In the genomic region with DNA sequence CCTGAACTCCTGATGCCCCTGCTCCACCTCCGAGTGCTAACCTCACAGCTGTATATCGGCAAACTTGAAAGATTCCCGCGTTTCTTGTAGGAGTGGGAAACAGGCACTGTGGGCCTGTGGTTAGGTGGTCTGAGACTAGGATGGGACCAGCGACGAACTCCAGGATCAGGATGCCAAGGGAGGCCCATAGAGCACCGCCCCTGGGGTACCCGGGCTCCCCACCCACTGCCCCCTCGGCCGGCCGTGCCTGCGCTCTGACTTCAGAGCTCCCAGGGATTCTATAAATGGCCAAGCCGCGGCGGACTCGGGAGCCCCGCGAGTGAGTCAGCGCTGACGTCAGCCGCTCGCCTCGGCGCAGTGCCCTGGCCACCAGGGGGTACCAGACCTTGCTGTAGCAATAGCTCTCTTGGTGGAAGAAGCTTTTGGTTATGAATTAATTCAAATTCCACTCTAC, we compare ENCODE assay signal across 8 mouse cellular contexts. TPM values are rescaled to one million over a fixed set of nuclear protein-coding genes. Genes with fewer than 3 reads are reported as not detected.
A peak's percentile ranks its signal among the peaks of the same experiment; 100 is the strongest.
DNase-seq lines count a peak whose midpoint lies in the region; ATAC-seq lines count a peak whose summit lies in the region.

No protein-coding gene starts in this region.

- peak; percentile 96 for ATAC-seq in erythroblast, adult 5-6 weeks (replicated peaks; ENCODE audit: low FRiP score, poor library complexity, severe bottlenecking)
- ATAC-seq in heart, embryonic 11.5 days (replicated peaks; ENCODE audit: insufficient number of reproducible peaks, low FRiP score, low TSS enrichment): peak; percentile 62
- ATAC-seq in kidney, embryonic 15.5 days (replicated peaks; ENCODE audit: low FRiP score): peak; percentile 76
- ATAC-seq in liver, embryonic 13.5 days (ENCODE audit: low read depth): peak; percentile 83
- ATAC-seq in stomach, embryonic 14.5 days (ENCODE audit: insufficient number of reproducible peaks, insufficient read depth, low FRiP score, low read depth): peak; percentile 75; the same call in 1 of the 2 replicates

- peak overlapping the region; percentile 86 for H3K4me2 ChIP-seq in heart, embryonic 11.5 days
- H3K4me2 ChIP-seq in kidney, embryonic 15.5 days: peak overlapping the region; percentile 79
- peak overlapping the region; percentile 77 for H3K4me2 ChIP-seq in liver, embryonic 13.5 days
- peak overlapping the region; percentile 62 for H3K4me2 ChIP-seq in stomach, embryonic 14.5 days (replicated peaks; ENCODE audit: low read depth, low read length)

- no peaks in the 10 kb centered on the region for H3K9me3 ChIP-seq in heart, embryonic 11.5 days (replicated peaks; ENCODE audit: control insufficient read depth, low read length)
- H3K9me3 ChIP-seq in kidney, embryonic 15.5 days (replicated peaks): no peaks in the 10 kb centered on the region
- H3K9me3 ChIP-seq in liver, embryonic 13.5 days (replicated peaks): no peaks in the 10 kb centered on the region
- H3K9me3 ChIP-seq in stomach, embryonic 14.5 days (ENCODE audit: control insufficient read depth, low read depth, low read length): no peaks in the 10 kb centered on the region

- H3K9ac ChIP-seq in heart, embryonic 11.5 days (ENCODE audit: low read depth, low read length): peak overlapping the region; percentile 76
- H3K9ac ChIP-seq in kidney, embryonic 15.5 days: peak overlapping the region; percentile 53
- peak overlapping the region; percentile 71 for H3K9ac ChIP-seq in liver, embryonic 13.5 days
- H3K9ac ChIP-seq in stomach, embryonic 14.5 days (replicated peaks; ENCODE audit: low read depth, low read length): 0 out of 2 replicates have a peak overlapping the region, but pooled peaks have one; percentile 40

- H3K4me1 ChIP-seq in heart, embryonic 11.5 days (ENCODE audit: control insufficient read depth, insufficient read depth, low read length): peaks cover 10% of the 10 kb centered on the region; the same call in 1 of the 2 replicates
- H3K4me1 ChIP-seq in kidney, embryonic 15.5 days: peaks cover 19% of the 10 kb centered on the region
- H3K4me1 ChIP-seq in liver, embryonic 13.5 days (replicated peaks): peaks cover 18% of the 10 kb centered on the region
- H3K4me1 ChIP-seq in stomach, embryonic 14.5 days (ENCODE audit: control insufficient read depth, insufficient read depth, low read length): peaks cover 6% of the 10 kb centered on the region; the same call in 1 of the 2 replicates

- H3K4me3 ChIP-seq in heart, embryonic 11.5 days (ENCODE audit: low read depth, low read length): peak overlapping the region; percentile 41
- H3K4me3 ChIP-seq in kidney, embryonic 15.5 days (replicated peaks): peak overlapping the region; percentile 46
- H3K4me3 ChIP-seq in liver, embryonic 13.5 days (replicated peaks): peak overlapping the region; percentile 52
- peak overlapping the region; percentile 28 for H3K4me3 ChIP-seq in stomach, embryonic 14.5 days (ENCODE audit: low read depth, low read length)

- peak overlapping the region; percentile 67; the same call in 1 of the 2 replicates for H3K27ac ChIP-seq in heart, embryonic 11.5 days (ENCODE audit: low read depth, low read length)
- H3K27ac ChIP-seq in kidney, embryonic 15.5 days: no peak overlapping the region
- H3K27ac ChIP-seq in liver, embryonic 13.5 days: no peak overlapping the region
- H3K27ac ChIP-seq in stomach, embryonic 14.5 days (ENCODE audit: low read length): no peak overlapping the region

- 1% methylated on average over 24 of the region's 24 CpGs for WGBS in heart, embryonic 11.5 days (ENCODE audit: insufficient replicate concordance)
- 2% methylated on average over 24 of the region's 24 CpGs for WGBS in kidney, embryonic 15.5 days
- WGBS in liver, embryonic 13.5 days (ENCODE audit: insufficient replicate concordance): 2% methylated on average over 24 of the region's 24 CpGs
- WGBS in stomach, embryonic 14.5 days: 1% methylated on average over 24 of the region's 24 CpGs

- peaks cover 9% of the 10 kb centered on the region; the same call in 1 of the 2 replicates for H3K27me3 ChIP-seq in heart, embryonic 11.5 days (ENCODE audit: control insufficient read depth, insufficient read depth, low read length)
- peaks cover 41% of the 10 kb centered on the region for H3K27me3 ChIP-seq in kidney, embryonic 15.5 days
- peaks cover 67% of the 10 kb centered on the region for H3K27me3 ChIP-seq in liver, embryonic 13.5 days
- H3K27me3 ChIP-seq in stomach, embryonic 14.5 days (ENCODE audit: control insufficient read depth, insufficient read depth, low read length): peaks cover 11% of the 10 kb centered on the region

- DNase-seq in CD4-positive helper T cell, adult 2 months (ENCODE audit: low read depth, low spot score): peak; percentile 85
- peak; percentile 88 for DNase-seq in brain, adult 2 months (ENCODE audit: low read depth, low spot score)
- peak; percentile 78 for DNase-seq in liver, embryonic 13.5 days
- peak; percentile 81 to 89 for DNase-seq in natural killer cell, adult 2 months (ENCODE audit: low spot score in 2 of 2)

- H3K36me3 ChIP-seq in heart, embryonic 11.5 days (ENCODE audit: control insufficient read depth, insufficient read depth, low read length): no peaks in the 10 kb centered on the region
- no peaks in the 10 kb centered on the region for H3K36me3 ChIP-seq in kidney, embryonic 15.5 days
- H3K36me3 ChIP-seq in liver, embryonic 13.5 days: no peaks in the 10 kb centered on the region
- H3K36me3 ChIP-seq in stomach, embryonic 14.5 days (ENCODE audit: control insufficient read depth, insufficient read depth, low read length): no peaks in the 10 kb centered on the region

RNA-seq across cellular contexts. Expression of gene Cnn1, which starts 3.1 kb away (rescaled TPM):
- total RNA-seq in erythroblast, adult 5-6 weeks (2015; ENCODE audit: low replicate concordance): not detected in 2 replicates
- total RNA-seq in erythroblast, adult 5-6 weeks (2017; ENCODE audit: low replicate concordance): not detected in 2 replicates
- polyA plus RNA-seq in heart, embryonic 11.5 days (2014; fragmentation: Nextera tagmentation; extraction: Ambion mirVana): 388 and 445 TPM in 2 replicates
- polyA plus RNA-seq in kidney, embryonic 15.5 days (2015; fragmentation: Nextera tagmentation; extraction: Ambion mirVana): 11.1 and 40.8 TPM in 2 replicates
- 1.9 and 3.6 TPM in 2 replicates for polyA plus RNA-seq in liver, embryonic 13.5 days (2015; fragmentation: Nextera tagmentation; extraction: Ambion mirVana)
- polyA plus RNA-seq in stomach, embryonic 14.5 days (2014; fragmentation: Nextera tagmentation; extraction: Ambion mirVana): 443 and 466 TPM in 2 replicates

RNA-seq across cellular contexts. Expression of gene Ecsit, which starts 10.6 kb away (rescaled TPM):
- total RNA-seq in erythroblast, adult 5-6 weeks (2015; ENCODE audit: low replicate concordance): 1.9 and 3.3 TPM in 2 replicates
- 3.5 and 4.2 TPM in 2 replicates for total RNA-seq in erythroblast, adult 5-6 weeks (2017; ENCODE audit: low replicate concordance)
- polyA plus RNA-seq in heart, embryonic 11.5 days (2014; fragmentation: Nextera tagmentation; extraction: Ambion mirVana): 48.4 and 50.6 TPM in 2 replicates
- 43.1 and 49.4 TPM in 2 replicates for polyA plus RNA-seq in kidney, embryonic 15.5 days (2015; fragmentation: Nextera tagmentation; extraction: Ambion mirVana)
- 33.4 and 34.2 TPM in 2 replicates for polyA plus RNA-seq in liver, embryonic 13.5 days (2015; fragmentation: Nextera tagmentation; extraction: Ambion mirVana)
- 35.4 and 39.0 TPM in 2 replicates for polyA plus RNA-seq in stomach, embryonic 14.5 days (2014; fragmentation: Nextera tagmentation; extraction: Ambion mirVana)

RNA-seq across cellular contexts. Expression of gene Elof1, which starts 21.1 kb away (rescaled TPM):
- 28.4 and 30.7 TPM in 2 replicates for total RNA-seq in erythroblast, adult 5-6 weeks (2015; ENCODE audit: low replicate concordance)
- 14.1 and 15.8 TPM in 2 replicates for total RNA-seq in erythroblast, adult 5-6 weeks (2017; ENCODE audit: low replicate concordance)
- polyA plus RNA-seq in heart, embryonic 11.5 days (2014; fragmentation: Nextera tagmentation; extraction: Ambion mirVana): 132 and 134 TPM in 2 replicates
- polyA plus RNA-seq in kidney, embryonic 15.5 days (2015; fragmentation: Nextera tagmentation; extraction: Ambion mirVana): 193 and 194 TPM in 2 replicates
- 103 and 109 TPM in 2 replicates for polyA plus RNA-seq in liver, embryonic 13.5 days (2015; fragmentation: Nextera tagmentation; extraction: Ambion mirVana)
- 180 and 190 TPM in 2 replicates for polyA plus RNA-seq in stomach, embryonic 14.5 days (2014; fragmentation: Nextera tagmentation; extraction: Ambion mirVana)

RNA-seq across cellular contexts. Expression of gene Zfp653, which starts 24.7 kb away (rescaled TPM):
- 1.0 and 4.0 TPM in 2 replicates for total RNA-seq in erythroblast, adult 5-6 weeks (2015; ENCODE audit: low replicate concordance)
- total RNA-seq in erythroblast, adult 5-6 weeks (2017; ENCODE audit: low replicate concordance): 1.6 and 2.8 TPM in 2 replicates
- 5.5 and 6.7 TPM in 2 replicates for polyA plus RNA-seq in heart, embryonic 11.5 days (2014; fragmentation: Nextera tagmentation; extraction: Ambion mirVana)
- polyA plus RNA-seq in kidney, embryonic 15.5 days (2015; fragmentation: Nextera tagmentation; extraction: Ambion mirVana): 11.7 and 14.0 TPM in 2 replicates
- 3.7 and 3.9 TPM in 2 replicates for polyA plus RNA-seq in liver, embryonic 13.5 days (2015; fragmentation: Nextera tagmentation; extraction: Ambion mirVana)
- polyA plus RNA-seq in stomach, embryonic 14.5 days (2014; fragmentation: Nextera tagmentation; extraction: Ambion mirVana): 11.4 and 14.5 TPM in 2 replicates

RNA-seq across cellular contexts. Expression of gene Gm49318, which starts 24.8 kb away (rescaled TPM):
- total RNA-seq in erythroblast, adult 5-6 weeks (2015; ENCODE audit: low replicate concordance): not detected in 2 replicates
- total RNA-seq in erythroblast, adult 5-6 weeks (2017; ENCODE audit: low replicate concordance): not detected in 2 replicates
- polyA plus RNA-seq in heart, embryonic 11.5 days (2014; fragmentation: Nextera tagmentation; extraction: Ambion mirVana): not detected in 2 replicates
- not detected in 2 replicates for polyA plus RNA-seq in kidney, embryonic 15.5 days (2015; fragmentation: Nextera tagmentation; extraction: Ambion mirVana)
- polyA plus RNA-seq in liver, embryonic 13.5 days (2015; fragmentation: Nextera tagmentation; extraction: Ambion mirVana): not detected in 2 replicates
- polyA plus RNA-seq in stomach, embryonic 14.5 days (2014; fragmentation: Nextera tagmentation; extraction: Ambion mirVana): not detected in 2 replicates
